ENCODE assay signal across 10 mouse cellular contexts in the genomic region with DNA sequence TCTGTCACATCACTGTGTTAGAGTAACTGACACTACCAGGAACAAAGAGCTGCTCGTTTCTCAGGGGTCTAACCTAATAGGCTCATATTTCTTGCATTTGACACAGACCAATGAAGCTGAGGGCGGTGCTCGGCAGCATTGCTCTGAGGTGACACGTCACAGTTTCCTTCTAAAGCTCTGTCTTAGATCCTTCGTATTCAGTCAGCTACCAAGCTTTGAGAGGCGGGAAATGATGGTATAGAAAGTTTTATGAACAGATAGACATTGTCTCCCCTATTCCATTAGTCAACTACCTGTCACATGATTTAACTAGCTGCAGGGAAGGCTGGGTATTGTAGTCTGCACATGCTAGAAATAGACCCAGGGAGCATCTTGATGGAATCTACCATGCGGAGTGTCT.
A peak's percentile ranks its signal among the peaks of the same experiment; 100 is the strongest.
DNase-seq lines count a peak whose midpoint lies in the region; ATAC-seq and TF ChIP-seq lines count a peak whose summit lies in the region.
"Had no signal": no experiment of that assay in that cellular context is flagged by ENCODE, and none has a peak within 500 bp of the region (broad histone marks: within the 10 kb centered on the region; RNA-seq: fewer than 3 reads in every experiment).

No protein-coding gene starts in this region.

- no peak overlapping the region for H3K4me3 ChIP-seq in forebrain, embryonic 13.5 days
- no peak overlapping the region for H3K4me3 ChIP-seq in forebrain, embryonic 11.5 days (ENCODE audit: low read depth, low read length)
- H3K4me3 ChIP-seq in kidney, embryonic 15.5 days (replicated peaks) = peak overlapping the region; percentile 30
- no peak overlapping the region for H3K4me3 ChIP-seq in ES-E14 (ENCODE audit: insufficient read depth in 1 of 2, low read depth in 1 of 2, low read length in 2 of 2, poor library complexity in 1 of 2, severe bottlenecking in 1 of 2)
- no peak overlapping the region for H3K4me3 ChIP-seq in limb, embryonic 13.5 days

- H3K9me3 ChIP-seq in forebrain, embryonic 13.5 days (replicated peaks) = no peaks in the 10 kb centered on the region
- no peaks in the 10 kb centered on the region for H3K9me3 ChIP-seq in forebrain, embryonic 11.5 days (ENCODE audit: control insufficient read depth, low read length)
- no peaks in the 10 kb centered on the region for H3K9me3 ChIP-seq in kidney, embryonic 15.5 days (replicated peaks)
- no peaks in the 10 kb centered on the region for H3K9me3 ChIP-seq in ES-E14 (ENCODE audit: control insufficient read depth, insufficient read depth, low read depth, low read length)
- H3K9me3 ChIP-seq in limb, embryonic 13.5 days = no peaks in the 10 kb centered on the region

- no peak for DNase-seq in forebrain, embryonic 11.5 days (ENCODE audit: low spot score)
- DNase-seq in kidney, postnatal 36 days = no peak
- no peak for DNase-seq in ES-E14 (ENCODE audit: low read depth, low spot score)
- no peak for DNase-seq in gastrocnemius, adult 18-20 months (ENCODE audit: low spot score)
- DNase-seq in adrenal gland, adult 8-10 months = no peak
- DNase-seq: adrenal gland, postnatal 25 days; heart, postnatal 36 days had no signal

- H3K36me3 ChIP-seq in forebrain, embryonic 13.5 days (ENCODE audit: poor library complexity, severe bottlenecking) = no peaks in the 10 kb centered on the region
- H3K36me3 ChIP-seq in forebrain, embryonic 11.5 days (ENCODE audit: control insufficient read depth, insufficient read depth, low read length) = no peaks in the 10 kb centered on the region
- H3K36me3 ChIP-seq in kidney, embryonic 15.5 days = no peaks in the 10 kb centered on the region
- no peaks in the 10 kb centered on the region for H3K36me3 ChIP-seq in ES-E14 (ENCODE audit: control insufficient read depth, insufficient read depth, low read length, poor library complexity, severe bottlenecking)
- H3K36me3 ChIP-seq in limb, embryonic 13.5 days = no peaks in the 10 kb centered on the region

- WGBS in forebrain, embryonic 13.5 days = 62% methylated on average over 7 of the region's 7 CpGs
- WGBS in forebrain, embryonic 11.5 days = 66% methylated on average over 7 of the region's 7 CpGs
- 40% methylated on average over 7 of the region's 7 CpGs for WGBS in kidney, embryonic 15.5 days
- whole genome bisulfite sequencing in limb, embryonic 13.5 days = 47% methylated on average over 7 of the region's 7 CpGs

- no peak overlapping the region for H3K4me2 ChIP-seq in forebrain, embryonic 13.5 days
- H3K4me2 ChIP-seq in forebrain, embryonic 11.5 days (ENCODE audit: low read depth, low read length, severe bottlenecking) = no peak overlapping the region
- H3K4me2 ChIP-seq in kidney, embryonic 15.5 days = peak overlapping the region; percentile 45
- peak overlapping the region; percentile 14; the same call in 1 of the 2 replicates for H3K4me2 ChIP-seq in limb, embryonic 13.5 days (replicated peaks)

- no peaks in the 10 kb centered on the region for H3K27me3 ChIP-seq in forebrain, embryonic 13.5 days
- no peaks in the 10 kb centered on the region for H3K27me3 ChIP-seq in forebrain, embryonic 11.5 days (ENCODE audit: control insufficient read depth, insufficient read depth, low read length)
- H3K27me3 ChIP-seq in kidney, embryonic 15.5 days = peaks cover 18% of the 10 kb centered on the region
- H3K27me3 ChIP-seq in limb, embryonic 13.5 days = peaks cover 8% of the 10 kb centered on the region; the same call in 1 of the 2 replicates

- in situ Hi-C loops in ES-E14 (cut with MboI; ENCODE audit: low sequenced_read_pairs in 2 of 2, unreplicated experiment in 2 of 2) = no loop called here

- no peaks in the 10 kb centered on the region for H3K4me1 ChIP-seq in forebrain, embryonic 13.5 days
- no peaks in the 10 kb centered on the region for H3K4me1 ChIP-seq in forebrain, embryonic 11.5 days (replicated peaks; ENCODE audit: control insufficient read depth, insufficient read depth, low read length)
- no peaks in the 10 kb centered on the region for H3K4me1 ChIP-seq in kidney, embryonic 15.5 days
- H3K4me1 ChIP-seq in ES-E14 (ENCODE audit: control insufficient read depth in 2 of 2, insufficient read depth in 2 of 2, low read length in 2 of 2, poor library complexity in 1 of 2) = no peaks in the 10 kb centered on the region
- no peaks in the 10 kb centered on the region for H3K4me1 ChIP-seq in limb, embryonic 13.5 days

- no peak overlapping the region for H3K9ac ChIP-seq in forebrain, embryonic 13.5 days
- H3K9ac ChIP-seq in forebrain, embryonic 11.5 days (ENCODE audit: low read length) = no peak overlapping the region
- H3K9ac ChIP-seq in kidney, embryonic 15.5 days = no peak overlapping the region
- H3K9ac ChIP-seq in ES-E14 (ENCODE audit: insufficient read depth, low read depth, low read length, poor library complexity, severe bottlenecking) = no peak overlapping the region
- no peak overlapping the region for H3K9ac ChIP-seq in limb, embryonic 13.5 days

- ATAC-seq in forebrain, embryonic 13.5 days = 0 out of 2 replicates have a peak, but pooled peaks have one; percentile 24
- no peak for ATAC-seq in forebrain, embryonic 11.5 days (replicated peaks; ENCODE audit: low FRiP score)
- 0 out of 2 replicates have a peak, but pooled peaks have one; percentile 54 for ATAC-seq in kidney, embryonic 15.5 days (replicated peaks; ENCODE audit: low FRiP score)
- peak; percentile 36; the same call in 1 of the 2 replicates for ATAC-seq in limb, embryonic 13.5 days (ENCODE audit: low FRiP score, low read depth)

- H3K27ac ChIP-seq in forebrain, embryonic 13.5 days = no peak overlapping the region
- no peak overlapping the region for H3K27ac ChIP-seq in forebrain, embryonic 11.5 days (ENCODE audit: low read depth, low read length)
- no peak overlapping the region for H3K27ac ChIP-seq in kidney, embryonic 15.5 days
- H3K27ac ChIP-seq in ES-E14 (ENCODE audit: insufficient read depth, low read depth, low read length, poor library complexity, severe bottlenecking) = no peak overlapping the region
- no peak overlapping the region for H3K27ac ChIP-seq in limb, embryonic 13.5 days

TF ChIP-seq in ES-E14, 5 proteins besides CTCF, POLR2A, EP300 and RAD21:
- TF ChIP-seq MAFK (IDR thresholded peaks at IDR 0.05; ENCODE audit: insufficient read depth, low read depth, low read length) = no peak
- no peak for TF ChIP-seq CHD2 (IDR thresholded peaks at IDR 0.05; ENCODE audit: low read depth, low read length)
- no peak for TF ChIP-seq ZC3H11A (IDR thresholded peaks at IDR 0.05; ENCODE audit: borderline replicate concordance, low read depth, low read length)
- no peak for TF ChIP-seq ZNF384 (IDR thresholded peaks at IDR 0.05; ENCODE audit: low read depth, low read length)
- TF ChIP-seq HCFC1 (IDR thresholded peaks at IDR 0.05; ENCODE audit: borderline replicate concordance, insufficient read depth, low read length) = 0 out of 2 replicates have a peak, but pooled peaks have one; percentile 56

Comparison
In these comparisons a context has a peak if more than half of its experiments do, and no peak if none do; other contexts are left out.
1. H3K4me2 ChIP-seq: peak in kidney, embryonic 15.5 days (single experiment) and limb, embryonic 13.5 days (single experiment); none in forebrain, embryonic 13.5 days (single experiment) and forebrain, embryonic 11.5 days (single experiment).